Mouse (Mus musculus): ENCODE data around the gene Myh14. TPM values are rescaled to one million over a fixed set of nuclear protein-coding genes. Genes with fewer than 3 reads are reported as not detected.

Gene Myh14
- polyA plus RNA-seq, 1 experiment from 2014 or later: 2.5 TPM

DNA sequence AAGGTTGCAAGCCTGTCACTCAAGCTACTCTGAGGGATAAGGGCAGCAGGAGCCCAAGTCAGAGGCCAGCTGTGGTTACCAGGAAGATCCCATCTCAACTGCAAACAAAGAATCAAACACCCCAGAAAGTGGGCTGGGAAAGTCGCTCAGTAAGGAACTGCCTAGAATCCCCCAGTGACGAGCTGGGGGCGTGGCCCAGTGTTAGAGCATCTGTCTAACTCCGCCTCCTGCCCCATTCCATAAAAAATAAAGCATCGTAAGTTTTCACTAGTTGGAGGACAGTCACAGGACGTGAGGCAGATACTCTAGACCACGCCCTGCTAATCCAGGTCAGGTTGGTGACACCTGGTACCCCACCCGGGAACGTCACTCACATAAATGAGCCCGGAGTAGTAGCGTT is 5.9 kb downstream of the Myh14 start:
- ATAC-seq (replicated peaks; ENCODE audit: low FRiP score, low read depth) (no peak), DNase-seq (ENCODE audit: low spot score) (no peak)
- no peak for TF ChIP-seq CTCF (IDR thresholded peaks at IDR 0.05; ENCODE audit: low read depth)
- Histone ChIP-seq H3K27ac (no peak overlapping the region), H3K36me3 (ENCODE audit: insufficient read depth, low read length) (no peaks in the 10 kb centered on the region), H3K9ac (ENCODE audit: low read depth, low read length) (no peak overlapping the region), H3K9me3 (replicated peaks; ENCODE audit: low read length) (no peaks in the 10 kb centered on the region), H3K4me3 (replicated peaks; ENCODE audit: low read depth, low read length) (no peak overlapping the region), H3K4me2 (ENCODE audit: low read length) (no peak overlapping the region), H3K27me3 (ENCODE audit: insufficient read depth, low read length) (no peaks in the 10 kb centered on the region), H3K4me1 (replicated peaks; ENCODE audit: insufficient read depth, low read length) (no peaks in the 10 kb centered on the region)
- WGBS: 34% methylated on average over 11 of the region's 11 CpGs

DNA sequence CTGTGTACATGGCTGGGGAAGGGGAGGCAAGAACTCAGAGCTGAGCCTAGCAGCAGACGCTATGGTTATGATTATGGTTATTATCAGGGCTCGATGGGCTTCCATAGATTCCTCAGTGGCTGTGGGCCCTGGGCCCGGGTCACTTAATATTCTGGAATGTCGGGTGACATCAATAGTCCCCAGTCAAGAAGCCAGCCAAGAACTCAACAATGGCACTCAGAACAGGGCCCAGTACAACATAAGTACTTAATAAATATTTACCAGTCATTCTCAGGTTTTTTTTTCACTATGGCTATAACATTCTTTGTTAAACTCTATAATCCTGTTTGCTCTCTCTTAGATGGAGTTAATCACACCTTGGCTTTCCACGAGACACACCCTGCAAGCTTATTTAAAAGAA is 7.1 kb downstream of the Myh14 start:
- TF ChIP-seq CTCF (IDR thresholded peaks at IDR 0.05; ENCODE audit: low read depth): no peak
- ATAC-seq (replicated peaks; ENCODE audit: low FRiP score, low read depth): no peak

DNA sequence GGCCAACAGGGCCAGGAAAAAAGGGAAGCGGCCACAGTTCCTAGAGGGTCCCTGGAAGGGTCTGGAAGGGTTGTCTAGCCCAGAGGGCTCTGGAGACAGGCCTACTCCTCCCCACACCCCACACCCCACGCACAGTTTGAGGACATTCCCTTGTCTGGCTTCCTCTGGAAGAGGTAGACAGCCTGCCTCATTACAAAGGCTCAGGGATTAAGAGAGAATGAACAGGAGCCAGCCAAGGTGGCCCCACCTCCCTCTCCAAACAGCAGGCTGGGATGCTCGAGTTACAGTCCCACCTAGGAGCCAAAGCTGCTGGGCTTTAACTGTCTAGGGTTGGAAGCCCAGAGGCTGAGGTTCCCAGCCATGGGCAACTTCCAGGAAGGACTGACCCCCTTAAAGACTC is 8.1 kb downstream of the Myh14 start:
- ATAC-seq (replicated peaks; ENCODE audit: low FRiP score, low read depth) (0 out of 2 replicates have a peak, but pooled peaks have one; percentile 3), DNase-seq (ENCODE audit: low spot score) (no peak)
- Histone ChIP-seq H3K4me3 (replicated peaks; ENCODE audit: low read depth, low read length) (no peak overlapping the region), H3K4me1 (replicated peaks; ENCODE audit: insufficient read depth, low read length) (no peaks in the 10 kb centered on the region), H3K27me3 (ENCODE audit: insufficient read depth, low read length) (no peaks in the 10 kb centered on the region), H3K36me3 (ENCODE audit: insufficient read depth, low read length) (no peaks in the 10 kb centered on the region), H3K9me3 (replicated peaks; ENCODE audit: low read length) (no peaks in the 10 kb centered on the region), H3K9ac (ENCODE audit: low read depth, low read length) (no peak overlapping the region), H3K4me2 (ENCODE audit: low read length) (no peak overlapping the region; the same call in 1 of the 2 replicates), H3K27ac (peak overlapping the region; percentile 37; the same call in 1 of the 2 replicates)
- no peak for TF ChIP-seq CTCF (IDR thresholded peaks at IDR 0.05; ENCODE audit: low read depth)
- 8% methylated on average over 3 of the region's 3 CpGs for WGBS

More for the DNA sequence above, 7.1 kb downstream of the Myh14 start:
- DNase-seq (ENCODE audit: low spot score): no peak
- H3K9ac ChIP-seq (ENCODE audit: low read depth, low read length): no peak overlapping the region
- no peaks in the 10 kb centered on the region for H3K9me3 ChIP-seq (replicated peaks; ENCODE audit: low read length)
- H3K4me1 ChIP-seq (replicated peaks; ENCODE audit: insufficient read depth, low read length): no peaks in the 10 kb centered on the region
- no peak overlapping the region for H3K4me2 ChIP-seq (ENCODE audit: low read length)
- no peaks in the 10 kb centered on the region for H3K27me3 ChIP-seq (ENCODE audit: insufficient read depth, low read length)
- 92% methylated on average over 5 of the region's 5 CpGs for WGBS
- no peak overlapping the region for H3K27ac ChIP-seq
- H3K36me3 ChIP-seq (ENCODE audit: insufficient read depth, low read length): no peaks in the 10 kb centered on the region
- H3K4me3 ChIP-seq (replicated peaks; ENCODE audit: low read depth, low read length): no peak overlapping the region

DNA sequence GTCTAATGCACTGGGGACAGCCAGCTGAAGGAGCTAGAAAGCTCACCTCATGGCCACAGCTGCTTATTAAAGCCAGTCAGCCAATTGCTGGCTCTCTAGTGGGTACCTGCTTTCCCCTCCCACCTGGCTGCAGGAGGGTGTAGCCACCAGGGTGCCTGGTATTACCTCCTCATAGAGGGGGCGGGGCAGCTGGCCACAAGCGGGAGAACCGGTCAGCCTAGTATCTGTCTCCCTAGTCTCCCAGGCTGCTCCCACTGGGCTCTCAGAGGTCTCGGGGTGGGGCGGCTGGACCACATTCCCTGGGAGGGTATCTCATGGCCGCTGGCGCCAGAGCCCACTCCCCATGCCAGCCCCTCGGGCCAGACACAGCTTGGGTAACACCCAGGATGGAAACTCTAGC is 8.5 kb downstream of the Myh14 start:
- H3K4me2 ChIP-seq (ENCODE audit: low read length): no peak overlapping the region; the same call in 1 of the 2 replicates

DNA sequence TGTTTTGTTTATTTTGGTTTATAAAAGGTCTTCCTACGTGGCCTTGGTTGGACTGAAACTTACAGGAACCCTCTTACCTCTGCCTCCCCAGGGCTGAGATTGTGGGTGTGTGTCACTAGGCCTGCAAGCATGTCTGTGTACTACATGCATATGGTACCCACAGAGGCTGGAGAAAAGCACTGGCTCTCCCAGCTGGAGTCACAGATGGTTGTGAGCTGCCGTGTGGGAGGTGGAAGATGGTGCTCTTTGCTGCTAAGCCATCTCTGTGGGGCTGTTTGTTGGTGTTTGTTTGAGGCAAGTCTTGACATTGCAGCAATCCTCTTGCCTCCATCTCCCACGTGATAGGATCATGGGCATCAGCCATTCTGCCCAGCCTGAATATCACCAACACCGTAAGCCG is 9.4 kb downstream of the Myh14 start:
- TF ChIP-seq CTCF (IDR thresholded peaks at IDR 0.05; ENCODE audit: low read depth): no peak
- Histone ChIP-seq H3K36me3 (ENCODE audit: insufficient read depth, low read length) (no peaks in the 10 kb centered on the region), H3K4me2 (ENCODE audit: low read length) (no peak overlapping the region), H3K27me3 (ENCODE audit: insufficient read depth, low read length) (no peaks in the 10 kb centered on the region), H3K27ac (no peak overlapping the region), H3K4me3 (replicated peaks; ENCODE audit: low read depth, low read length) (no peak overlapping the region), H3K9ac (ENCODE audit: low read depth, low read length) (no peak overlapping the region), H3K9me3 (replicated peaks; ENCODE audit: low read length) (no peaks in the 10 kb centered on the region), H3K4me1 (replicated peaks; ENCODE audit: insufficient read depth, low read length) (no peaks in the 10 kb centered on the region)
- 83% methylated on average over 5 of the region's 5 CpGs for WGBS
- DNase-seq (ENCODE audit: low spot score) (no peak), ATAC-seq (replicated peaks; ENCODE audit: low FRiP score, low read depth) (no peak)

More for the DNA sequence above, 8.5 kb downstream of the Myh14 start:
- Histone ChIP-seq H3K9me3 (replicated peaks; ENCODE audit: low read length) (no peaks in the 10 kb centered on the region), H3K4me3 (replicated peaks; ENCODE audit: low read depth, low read length) (no peak overlapping the region), H3K4me1 (replicated peaks; ENCODE audit: insufficient read depth, low read length) (no peaks in the 10 kb centered on the region), H3K27me3 (ENCODE audit: insufficient read depth, low read length) (no peaks in the 10 kb centered on the region), H3K36me3 (ENCODE audit: insufficient read depth, low read length) (no peaks in the 10 kb centered on the region), H3K9ac (ENCODE audit: low read depth, low read length) (no peak overlapping the region), H3K27ac (peak overlapping the region; percentile 37; the same call in 1 of the 2 replicates)
- no peak for DNase-seq (ENCODE audit: low spot score)
- peak; percentile 20; the same call in 1 of the 2 replicates for TF ChIP-seq CTCF (IDR thresholded peaks at IDR 0.05; ENCODE audit: low read depth)
- ATAC-seq (replicated peaks; ENCODE audit: low FRiP score, low read depth): peak; percentile 83
- 10% methylated on average over 8 of the region's 8 CpGs for WGBS

DNA sequence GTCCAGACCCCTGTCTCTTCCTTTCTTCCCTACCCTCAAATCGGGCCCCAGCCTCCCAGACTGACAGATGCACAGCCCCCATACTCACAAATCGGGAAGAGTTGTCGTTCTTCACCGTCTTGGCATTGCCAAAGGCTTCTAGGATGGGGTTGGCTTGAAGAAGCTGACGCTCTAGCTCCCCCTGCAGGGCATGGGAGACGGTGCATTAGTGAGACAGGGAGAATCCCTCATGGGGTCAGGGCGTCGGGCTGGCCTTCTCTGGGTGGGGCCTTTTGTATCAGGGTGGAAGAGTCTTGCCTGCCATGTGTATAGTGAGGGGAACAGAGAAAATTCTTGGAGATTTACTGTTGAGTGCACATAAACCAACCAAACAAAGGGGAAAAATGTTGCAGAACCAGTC is 15.1 kb downstream of the Myh14 start:
- Histone ChIP-seq H3K4me2 (ENCODE audit: low read length) (no peak overlapping the region), H3K27ac (no peak overlapping the region), H3K4me1 (replicated peaks; ENCODE audit: insufficient read depth, low read length) (no peaks in the 10 kb centered on the region), H3K9ac (ENCODE audit: low read depth, low read length) (no peak overlapping the region), H3K4me3 (replicated peaks; ENCODE audit: low read depth, low read length) (no peak overlapping the region), H3K36me3 (ENCODE audit: insufficient read depth, low read length) (no peaks in the 10 kb centered on the region), H3K9me3 (replicated peaks; ENCODE audit: low read length) (no peaks in the 10 kb centered on the region), H3K27me3 (ENCODE audit: insufficient read depth, low read length) (no peaks in the 10 kb centered on the region)
- no peak for ATAC-seq (replicated peaks; ENCODE audit: low FRiP score, low read depth)
- DNase-seq (ENCODE audit: low spot score): peak; percentile 52
- peak; percentile 72 for TF ChIP-seq CTCF (IDR thresholded peaks at IDR 0.05; ENCODE audit: low read depth)
- 11% methylated on average over 8 of the region's 8 CpGs for WGBS

DNA sequence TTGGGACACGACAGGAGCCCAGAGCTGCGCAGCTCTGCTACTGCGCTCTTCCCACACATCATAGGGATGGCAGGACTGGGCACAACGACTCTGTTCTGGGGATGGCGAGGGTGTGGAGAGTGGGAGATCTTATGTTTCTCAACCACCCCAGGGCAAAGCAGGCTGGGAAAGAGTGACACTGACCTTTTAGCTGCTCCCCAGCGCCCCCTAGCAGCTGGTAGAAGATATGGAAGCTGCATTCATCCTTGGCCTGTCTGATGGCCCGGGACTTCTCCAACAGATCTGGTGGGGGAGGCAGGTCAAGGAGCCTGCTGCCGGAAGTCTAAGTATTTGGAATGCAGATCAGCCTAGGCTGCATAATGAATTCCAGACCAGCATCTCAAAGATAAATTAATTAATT is 16.9 kb downstream of the Myh14 start:
- Histone ChIP-seq H3K4me1 (replicated peaks; ENCODE audit: insufficient read depth, low read length) (no peaks in the 10 kb centered on the region), H3K9me3 (replicated peaks; ENCODE audit: low read length) (no peaks in the 10 kb centered on the region), H3K4me3 (replicated peaks; ENCODE audit: low read depth, low read length) (no peak overlapping the region), H3K4me2 (ENCODE audit: low read length) (no peak overlapping the region), H3K27me3 (ENCODE audit: insufficient read depth, low read length) (no peaks in the 10 kb centered on the region), H3K27ac (no peak overlapping the region), H3K9ac (ENCODE audit: low read depth, low read length) (no peak overlapping the region), H3K36me3 (ENCODE audit: insufficient read depth, low read length) (no peaks in the 10 kb centered on the region)
- 46% methylated on average over 8 of the region's 8 CpGs for WGBS
- peak; percentile 39; the same call in 1 of the 2 replicates for TF ChIP-seq CTCF (IDR thresholded peaks at IDR 0.05; ENCODE audit: low read depth)
- no peak for ATAC-seq (replicated peaks; ENCODE audit: low FRiP score, low read depth)
- DNase-seq (ENCODE audit: low spot score): peak; percentile 19
